Mouse (Mus musculus) liver, embryonic 14.5 days (tissue): ENCODE measurements around the gene Enah. TPM values are rescaled to one million over a fixed set of nuclear protein-coding genes. Genes with fewer than 3 reads are reported as not detected.

Experiments used
- ATAC-seq: fragments of 200-750 bp; cut with Nextera tagmentation; 2 replicates; pipeline ENCODE4 v1.8.0; 2017; ENCODE audit warnings: moderate number of reproducible peaks, mild to moderate bottlenecking, moderate library complexity; ENCODE audit not compliant: insufficient read depth
- DNase-seq, 3 experiments: peaks; one replicate each; pipeline ENCODE4 v3.0.0-alpha.2; 2012 to 2013; ENCODE audit warnings: low read depth in 3 of 3, low spot score in 3 of 3
- H3K27ac ChIP-seq: fragments of 300-500 bp; sonication (generic); 2 replicates; pipeline ENCODE4 v1.5.1; 2014; ENCODE audit warnings: moderate library complexity, mild to moderate bottlenecking, control low read depth, inconsistent platforms
- H3K27me3 ChIP-seq: fragments of 300-500 bp; sonication (generic); 2 replicates; pipeline ENCODE4 v1.6.1; 2014; ENCODE audit warnings: mild to moderate bottlenecking, low read length, moderate library complexity; ENCODE audit not compliant: control insufficient read depth, insufficient read depth
- H3K36me3 ChIP-seq: fragments of 300-500 bp; sonication (generic); replicated peaks from 2 replicates; pipeline ENCODE4 v1.6.1; 2014; ENCODE audit warnings: low read depth; ENCODE audit not compliant: control insufficient read depth, insufficient read depth
- H3K4me1 ChIP-seq, 2 experiments: fragments of 200-500 bp in 1 of 2; fragments of 300-500 bp in 1 of 2; sonication (generic) in 1 of 2; replicated peaks; 2 replicates each; pipeline ENCODE4 v1.6.1; 2012 to 2014; ENCODE audit warnings: antibody characterized with exemption in 1 of 2, inconsistent platforms in 1 of 2, low read length in 1 of 2; ENCODE audit not compliant: control insufficient read depth in 2 of 2, insufficient read depth in 2 of 2
- H3K4me2 ChIP-seq: fragments of 300-500 bp; sonication (generic); 2 replicates; pipeline ENCODE4 v1.6.1; 2014; ENCODE audit warnings: low read depth, mild to moderate bottlenecking, control low read depth, moderate library complexity
- H3K4me3 ChIP-seq, 2 experiments: fragments of 200-500 bp in 1 of 2; fragments of 300-500 bp in 1 of 2; sonication (generic) in 1 of 2; 2 replicates each; pipeline ENCODE4 v1.5.1; 2012 to 2014; ENCODE audit warnings: low read depth in 2 of 2, low read length in 2 of 2, mild to moderate bottlenecking in 2 of 2, control low read depth in 1 of 2, inconsistent platforms in 1 of 2, moderate library complexity in 1 of 2; ENCODE audit not compliant: insufficient read depth in 1 of 2
- H3K9ac ChIP-seq: fragments of 300-500 bp; sonication (generic); replicated peaks from 2 replicates; pipeline ENCODE4 v1.6.1; 2014; ENCODE audit warnings: mild to moderate bottlenecking, control low read depth, moderate library complexity
- H3K9me3 ChIP-seq: fragments of 300-500 bp; sonication (generic); 2 replicates; pipeline ENCODE4 v1.6.1; 2016; ENCODE audit warnings: low read length, mixed read lengths; ENCODE audit not compliant: control insufficient read depth
- CTCF ChIP-seq: IDR thresholded peaks from 2 replicates; pipeline ENCODE4 v1.5.1; 2016; ENCODE audit warnings: antibody characterized with exemption, low read depth, control low read depth
- EP300 ChIP-seq: IDR thresholded peaks from 2 replicates; pipeline ENCODE4 v1.6.1; 2016; ENCODE audit warnings: antibody characterized with exemption, low read depth
- WGBS: fragments of 180-500 bp; shearing (Covaris S2); extraction: QIAGEN DNeasy Blood & Tissue Kit; methylation state at CpG from one replicate; pipeline ENCODE4 v1.1.7; 2014; ENCODE audit not compliant: insufficient replicate concordance; 5-methylcytosine and 5-hydroxymethylcytosine counted together
- polyA plus RNA-seq, 2 experiments: library from polyadenylated mRNA; depleted of rRNA in 1 of 2; stranded (reverse) in 1 of 2; unstranded in 1 of 2; fragments of >200 nt; fragmentation: Nextera tagmentation in 1 of 2; extraction: Ambion mirVana in 1 of 2; gene quantifications; 2 replicates each; pipeline versions ENCODE4 v1.2.1 to v1.2.3; 2012 to 2014

Enah gene
- polyA plus RNA-seq, 2 experiments: 0.44 to 0.99 TPM

- no peak overlapping the region for H3K27ac ChIP-seq
- TF ChIP-seq EP300: no peak
- TF ChIP-seq CTCF: no peak
- ATAC-seq (no peak), DNase-seq (no peak)
- H3K9ac ChIP-seq: no peak overlapping the region
- no peaks in the 10 kb centered on the region for H3K36me3 ChIP-seq
- H3K4me3 ChIP-seq: no peak overlapping the region
- no peak overlapping the region for H3K4me2 ChIP-seq
- no peaks in the 10 kb centered on the region for H3K27me3 ChIP-seq
- no peaks in the 10 kb centered on the region for H3K9me3 ChIP-seq
- H3K4me1 ChIP-seq: no peaks in the 10 kb centered on the region
- WGBS: 78% methylated on average over 8 of the region's 8 CpGs
These were observed 43.0 kb upstream of the Enah start for GRCm38 (mm10) chr1:182062801-182063200.

DNA sequence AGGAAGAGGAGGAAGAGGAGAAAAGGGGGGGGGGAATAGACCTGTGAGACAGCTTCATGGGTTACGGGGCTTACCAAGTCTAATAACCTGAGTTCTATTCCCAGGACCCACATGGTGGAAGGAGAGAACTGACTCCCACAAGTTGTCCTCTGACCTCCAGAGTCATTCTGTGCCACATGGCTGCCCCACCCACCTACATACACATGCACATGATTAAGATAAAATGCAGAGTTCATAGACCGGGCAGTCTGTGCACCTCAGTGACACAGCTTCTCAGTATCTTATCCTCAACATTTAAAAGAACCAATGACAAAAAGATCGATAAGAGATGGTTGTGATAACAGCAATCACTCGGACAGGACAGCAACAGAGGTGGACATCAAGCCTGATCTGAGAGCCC lies 41.4 kb upstream of the Enah start:
- H3K36me3 ChIP-seq: no peaks in the 10 kb centered on the region
- no peak for DNase-seq
- H3K27me3 ChIP-seq: no peaks in the 10 kb centered on the region
- H3K27ac ChIP-seq: no peak overlapping the region
- H3K9me3 ChIP-seq: no peaks in the 10 kb centered on the region
- no peak for TF ChIP-seq CTCF
- TF ChIP-seq EP300: no peak
- no peak overlapping the region for H3K9ac ChIP-seq
- no peak for ATAC-seq
- H3K4me3 ChIP-seq: no peak overlapping the region
- no peak overlapping the region for H3K4me2 ChIP-seq
- 62% methylated on average over 4 of the region's 4 CpGs for WGBS
- no peaks in the 10 kb centered on the region for H3K4me1 ChIP-seq

DNA sequence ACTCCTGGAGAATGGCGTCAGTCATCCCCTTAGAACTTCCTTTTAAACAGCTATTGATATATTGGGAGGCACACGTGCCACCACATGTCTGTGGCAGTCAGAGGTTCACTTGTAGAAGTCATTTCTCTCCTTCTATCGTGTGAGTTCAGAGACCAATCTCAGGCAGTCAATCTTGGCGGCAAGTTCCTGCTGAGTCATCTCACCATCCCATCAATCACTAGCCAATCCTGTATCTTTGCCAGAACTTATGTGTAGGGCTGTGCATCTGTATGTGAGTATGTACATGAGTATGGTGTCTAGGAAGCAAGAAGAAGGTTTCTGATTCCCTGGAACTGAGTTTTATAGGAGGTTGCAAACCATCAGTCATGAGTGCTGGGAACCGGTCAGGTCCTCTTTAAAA lies 40.0 kb upstream of the Enah start:
- Histone ChIP-seq H3K27ac (no peak overlapping the region), H3K4me2 (no peak overlapping the region), H3K4me3 (no peak overlapping the region), H3K9ac (no peak overlapping the region), H3K4me1 (no peaks in the 10 kb centered on the region), H3K36me3 (no peaks in the 10 kb centered on the region), H3K9me3 (no peaks in the 10 kb centered on the region), H3K27me3 (no peaks in the 10 kb centered on the region)
- 49% methylated on average over 5 of the region's 5 CpGs for WGBS
- ATAC-seq (no peak), DNase-seq (no peak)
- no peak for TF ChIP-seq EP300
- no peak for TF ChIP-seq CTCF

- no peaks in the 10 kb centered on the region for H3K27me3 ChIP-seq
- no peak overlapping the region for H3K4me3 ChIP-seq
- no peaks in the 10 kb centered on the region for H3K9me3 ChIP-seq
- H3K9ac ChIP-seq: no peak overlapping the region
- 66% methylated on average over 6 of the region's 6 CpGs for WGBS
- H3K27ac ChIP-seq: no peak overlapping the region
- ATAC-seq (no peak), DNase-seq (no peak)
- TF ChIP-seq EP300 (no peak), CTCF (no peak)
- H3K4me2 ChIP-seq: no peak overlapping the region
- H3K4me1 ChIP-seq: no peaks in the 10 kb centered on the region
- no peaks in the 10 kb centered on the region for H3K36me3 ChIP-seq
These were observed 38.2 kb upstream of the Enah start for GRCm38 (mm10) chr1:182057998-182058397.

DNA sequence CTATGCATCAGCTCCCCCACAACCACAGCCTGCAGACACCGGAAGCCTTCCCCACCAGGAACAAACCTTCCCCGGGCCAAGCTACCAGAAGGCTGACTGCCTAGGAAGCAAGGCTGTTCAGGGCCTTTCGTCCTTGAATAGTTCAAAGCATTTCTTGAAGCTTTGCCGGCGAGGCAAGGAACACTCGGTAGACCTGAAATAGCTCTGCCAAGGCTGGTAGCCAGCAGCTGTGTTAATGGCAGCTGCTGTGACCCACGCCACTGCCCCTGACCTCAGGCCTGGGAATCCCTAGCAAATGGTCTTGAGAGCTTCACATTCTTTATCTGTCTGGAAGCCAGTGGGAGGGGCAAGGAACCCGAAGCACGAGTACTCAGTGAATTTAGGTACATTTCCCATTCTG lies 35.3 kb upstream of the Enah start:
- no peaks in the 10 kb centered on the region for H3K36me3 ChIP-seq
- no peaks in the 10 kb centered on the region for H3K9me3 ChIP-seq
- no peaks in the 10 kb centered on the region for H3K27me3 ChIP-seq
- H3K4me1 ChIP-seq: no peaks in the 10 kb centered on the region
- ATAC-seq (no peak), DNase-seq (no peak)
- H3K4me3 ChIP-seq: no peak overlapping the region
- H3K27ac ChIP-seq: no peak overlapping the region
- no peak for TF ChIP-seq EP300
- no peak for TF ChIP-seq CTCF
- no peak overlapping the region for H3K9ac ChIP-seq
- WGBS: 43% methylated on average over 9 of the region's 9 CpGs
- H3K4me2 ChIP-seq: no peak overlapping the region
